Mouse (Mus musculus) urinary bladder, postnatal 14 days (tissue): ENCODE measurements around the gene Atf7ip2.
"Not testable (repeated sequence)": the region's sequence is repeated elsewhere in the genome, so short reads cannot be mapped to it uniquely, and the experiment has no call there.

Experiments
- DNase-seq: peaks from one replicate; pipeline ENCODE4 v3.0.0; 2021; ENCODE audit warnings: low spot score

The Atf7ip2 gene

DNA sequence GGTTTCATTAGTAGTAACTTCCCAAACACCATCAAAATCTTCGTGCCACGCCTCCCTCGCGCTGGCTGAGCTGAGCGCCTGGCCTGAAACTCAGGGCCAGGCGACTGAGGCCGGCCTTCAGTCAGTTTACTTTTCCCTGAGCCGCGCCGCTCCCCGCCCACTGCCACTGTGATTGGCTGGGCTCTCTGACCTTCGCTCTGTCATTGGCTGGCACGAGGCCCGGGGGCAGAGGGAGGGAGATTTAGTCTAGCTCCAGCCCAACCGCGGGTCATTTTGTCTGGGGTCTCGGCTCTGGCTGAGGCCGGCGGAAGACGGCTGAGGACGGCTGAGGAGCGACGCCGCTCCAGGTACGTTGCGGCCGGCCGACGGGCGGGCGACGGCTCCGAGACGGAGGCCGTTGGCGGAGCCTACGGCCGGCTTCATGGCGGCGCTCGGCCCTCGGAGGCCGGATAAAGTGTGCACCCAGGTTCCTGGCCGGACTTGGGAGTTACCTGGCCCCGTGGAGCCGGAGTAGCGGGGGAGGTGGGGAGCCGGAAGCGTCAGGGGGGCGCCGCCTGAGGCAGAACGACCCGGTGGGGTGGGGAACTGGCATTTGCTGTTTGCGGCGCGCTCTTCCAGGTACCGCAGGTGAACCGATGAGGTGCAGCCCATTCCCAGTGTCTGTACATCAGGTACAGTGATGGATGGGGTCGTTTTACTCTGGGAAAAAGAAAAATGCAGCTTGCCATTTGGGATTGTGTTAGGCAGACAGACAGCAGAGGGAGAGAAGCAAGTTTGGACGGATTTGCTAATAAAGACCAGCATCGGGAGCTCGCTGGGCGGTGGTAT, at the start of gene Atf7ip2:
TSS of gene Atf7ip2 (plus strand) at position 34 of the 828 bp plus-strand sequence.
- peak; percentile 91 for DNase-seq

DNA sequence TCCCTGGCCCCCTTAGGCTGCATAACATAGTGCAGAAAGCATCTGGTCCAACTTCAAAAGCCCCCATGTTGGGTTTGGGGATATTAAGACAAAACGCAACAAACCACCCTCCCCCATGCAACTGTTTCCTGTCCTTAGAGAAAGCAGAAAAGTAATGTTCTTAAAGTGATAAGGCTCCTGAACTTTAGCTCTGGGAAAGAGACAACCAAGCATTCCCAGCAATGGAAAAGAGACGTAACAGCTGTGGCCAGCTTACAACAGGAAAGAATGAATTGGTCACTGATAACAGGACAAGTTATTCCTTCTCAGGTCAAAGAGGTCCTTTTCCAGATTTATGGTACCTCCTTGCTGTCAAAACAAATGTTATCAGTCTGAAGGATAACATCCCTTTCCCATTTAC, 49.3 kb upstream of the Atf7ip2 start:
- no peak for DNase-seq

DNA sequence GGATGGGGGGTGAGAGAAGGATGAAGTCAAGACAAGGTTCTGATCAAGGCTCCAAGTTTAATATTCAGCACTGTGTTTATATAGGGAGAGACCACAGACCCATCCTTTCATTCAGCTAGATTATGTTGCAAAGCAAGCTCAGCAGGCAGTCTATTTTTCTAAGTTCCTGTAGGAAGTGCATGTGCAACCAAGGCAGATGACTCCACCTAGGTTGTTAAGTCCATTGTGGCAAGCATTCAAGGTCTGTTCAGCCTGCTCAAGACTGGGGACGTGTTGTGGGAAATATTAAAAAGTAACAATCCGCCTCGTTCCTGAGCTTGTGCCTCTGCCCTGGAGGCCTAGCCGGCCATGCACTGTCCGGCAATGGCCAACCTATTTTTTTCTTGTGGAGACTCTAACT, 45.1 kb upstream of the Atf7ip2 start:
- DNase-seq = no peak

- no peak for DNase-seq
Observed at GRCm38 (mm10) chr16:10169123-10169905, 23.2 kb upstream of the Atf7ip2 start.

DNA sequence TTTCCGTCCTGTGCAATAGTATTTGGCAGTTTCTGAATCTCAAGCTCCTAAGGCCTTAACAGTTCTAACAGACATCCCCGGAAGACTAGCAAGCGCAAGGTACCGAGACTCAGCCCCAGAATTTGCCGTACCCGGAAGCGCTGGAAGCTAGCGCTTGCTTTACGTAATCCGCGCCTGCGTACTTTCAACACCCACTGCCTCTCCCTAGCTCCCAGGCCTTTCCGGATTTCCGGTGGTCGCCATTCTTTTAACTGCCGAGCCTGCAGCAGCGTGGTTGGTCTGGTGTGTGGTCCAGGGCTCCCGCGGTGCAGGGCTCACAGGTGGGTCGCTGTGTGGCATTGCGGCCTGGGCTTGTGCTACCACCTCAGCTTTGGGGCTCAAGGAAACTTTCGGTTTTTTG, 22.5 kb upstream of the Atf7ip2 start, which contains the start of gene Rpl39l:
TSS of gene Rpl39l (plus strand) at position 222 of the 400 bp plus-strand sequence.
- no peak for DNase-seq

GRCm38 (mm10) chr16:10171276-10171675, 21.2 kb upstream of the Atf7ip2 start:
- no peak for DNase-seq

- DNase-seq = no peak
Observed at GRCm38 (mm10) chr16:10172179-10172820, 20.2 kb upstream of the Atf7ip2 start.

- not testable (repeated sequence) for DNase-seq
Observed at GRCm38 (mm10) chr16:10187461-10187860, 5.1 kb upstream of the Atf7ip2 start.

- no peak for DNase-seq
Observed at GRCm38 (mm10) chr16:10208777-10209176, 16.3 kb downstream of the Atf7ip2 start.

DNA sequence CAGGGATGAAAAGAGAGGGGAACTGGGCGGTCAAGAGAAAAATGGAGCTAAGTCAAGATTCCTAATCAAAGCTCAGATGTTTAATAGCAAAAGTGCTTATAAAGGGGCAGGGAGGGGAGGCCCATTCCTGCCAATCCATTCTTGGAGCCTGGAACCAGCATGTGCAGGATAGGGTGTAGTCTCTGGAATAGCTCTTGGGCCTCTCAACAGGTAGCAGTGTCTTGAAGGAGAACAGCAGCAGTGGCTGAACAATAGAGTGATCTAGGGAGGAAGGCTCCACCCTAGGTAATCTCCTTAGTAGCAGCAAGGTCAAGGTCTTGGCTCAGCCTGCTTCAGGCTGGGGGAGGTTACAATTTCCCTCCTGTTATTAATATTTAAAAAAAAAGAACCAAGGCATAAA, 23.9 kb downstream of the Atf7ip2 start:
- DNase-seq = not testable (repeated sequence)

DNA sequence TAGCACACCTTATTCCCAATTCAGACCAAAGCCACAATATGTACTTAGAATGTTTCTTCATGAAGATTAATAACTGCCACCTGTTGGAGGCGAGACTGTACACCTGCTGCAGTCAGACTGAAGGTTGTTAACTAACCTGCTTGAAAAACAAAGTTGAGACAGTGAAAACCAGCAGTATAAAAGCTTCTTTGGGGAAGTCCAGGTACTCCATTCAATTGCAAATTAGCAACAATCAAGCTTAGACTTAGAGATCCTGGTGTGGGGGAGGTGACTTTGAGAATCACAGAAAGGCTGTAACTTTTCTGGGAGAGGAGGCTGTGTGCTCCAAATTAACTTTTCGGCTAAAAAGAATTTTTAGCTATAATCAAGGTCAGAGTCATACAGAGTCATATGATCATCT, 24.5 kb downstream of the Atf7ip2 start:
- DNase-seq = not testable (repeated sequence)

- DNase-seq = no peak
Observed at GRCm38 (mm10) chr16:10227361-10227760, 34.8 kb downstream of the Atf7ip2 start.

DNA sequence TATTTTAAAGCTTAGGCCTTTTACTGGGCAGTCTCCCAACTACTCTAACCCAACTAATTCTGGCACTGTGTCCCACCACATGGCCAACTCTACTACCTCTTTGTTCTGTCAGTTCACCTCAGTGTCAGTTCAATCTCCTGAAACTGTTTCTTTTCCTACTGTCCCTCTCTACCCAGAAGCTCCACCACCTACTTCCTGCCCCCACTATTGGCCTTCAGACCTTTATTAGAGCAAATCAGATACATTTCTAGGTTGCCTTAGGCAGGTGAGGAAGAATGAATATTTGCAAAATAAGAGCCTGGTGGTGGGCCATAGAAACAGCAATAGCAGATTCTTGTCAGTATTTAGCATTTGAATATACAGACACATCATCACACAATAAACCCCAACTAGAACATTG, 44.1 kb downstream of the Atf7ip2 start:
- DNase-seq = no peak

DNA sequence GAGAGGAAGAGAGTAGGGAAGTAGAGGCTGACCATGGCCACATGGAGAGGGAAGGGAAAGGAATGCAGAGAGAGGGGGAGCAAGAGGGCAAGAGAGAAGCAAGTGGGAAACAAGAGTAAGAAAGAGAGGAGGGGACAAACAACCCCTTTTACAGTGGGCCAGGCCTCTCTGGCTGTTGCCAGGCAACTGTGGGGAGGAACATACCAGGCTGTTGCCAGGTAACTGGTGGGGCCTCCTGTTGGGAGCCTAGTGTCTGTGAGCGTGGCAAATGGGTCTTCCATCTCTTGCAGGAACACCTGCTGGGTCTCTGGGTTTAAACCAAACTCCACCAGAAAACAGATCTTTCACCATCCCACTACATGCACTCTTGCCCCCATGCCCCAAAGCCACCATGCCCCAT, 61.5 kb downstream of the Atf7ip2 start:
- DNase-seq = no peak

DNA sequence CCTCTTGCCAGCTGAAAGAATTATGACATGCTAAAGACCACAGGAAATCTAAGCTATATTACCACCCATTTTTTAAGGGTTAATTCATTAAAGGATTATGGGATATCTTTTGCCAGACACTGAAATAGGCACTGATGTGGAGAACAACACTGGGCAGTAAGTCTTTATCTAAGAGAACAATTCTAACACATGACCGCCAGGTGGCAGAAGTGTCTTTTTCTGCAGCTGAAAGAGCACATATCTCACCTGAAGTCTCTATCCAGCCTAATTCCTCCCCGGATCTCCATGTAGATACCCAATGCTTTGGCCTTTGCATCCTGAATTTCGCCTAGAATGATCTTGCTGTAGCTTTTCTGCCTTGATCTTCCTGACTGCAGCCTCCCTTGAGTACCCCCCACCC, 79.7 kb downstream of the Atf7ip2 start:
- peak; percentile 72 for DNase-seq

DNA sequence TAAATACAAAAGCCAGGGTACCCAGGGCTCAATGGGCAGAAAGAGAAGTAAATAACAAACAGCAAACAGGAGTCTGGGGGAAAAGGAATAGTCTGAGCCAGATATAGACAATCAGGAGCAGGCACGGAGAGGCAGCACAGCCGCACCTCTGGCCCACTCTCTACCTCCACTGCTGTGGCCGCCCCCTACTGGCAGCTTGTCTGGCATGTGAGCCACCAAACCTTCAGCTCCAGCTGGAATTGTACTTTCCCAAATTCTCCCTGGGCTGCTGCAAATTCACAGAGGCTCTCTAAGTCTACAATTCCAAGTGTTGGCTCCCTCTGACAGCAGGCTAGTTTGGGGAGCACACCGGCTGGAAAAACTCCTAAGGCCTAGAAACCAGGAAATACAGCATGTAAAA, 82.0 kb downstream of the Atf7ip2 start:
- no peak for DNase-seq

- not testable (repeated sequence) for DNase-seq
Observed at GRCm38 (mm10) chr16:10276778-10277177, 84.3 kb downstream of the Atf7ip2 start.

DNA sequence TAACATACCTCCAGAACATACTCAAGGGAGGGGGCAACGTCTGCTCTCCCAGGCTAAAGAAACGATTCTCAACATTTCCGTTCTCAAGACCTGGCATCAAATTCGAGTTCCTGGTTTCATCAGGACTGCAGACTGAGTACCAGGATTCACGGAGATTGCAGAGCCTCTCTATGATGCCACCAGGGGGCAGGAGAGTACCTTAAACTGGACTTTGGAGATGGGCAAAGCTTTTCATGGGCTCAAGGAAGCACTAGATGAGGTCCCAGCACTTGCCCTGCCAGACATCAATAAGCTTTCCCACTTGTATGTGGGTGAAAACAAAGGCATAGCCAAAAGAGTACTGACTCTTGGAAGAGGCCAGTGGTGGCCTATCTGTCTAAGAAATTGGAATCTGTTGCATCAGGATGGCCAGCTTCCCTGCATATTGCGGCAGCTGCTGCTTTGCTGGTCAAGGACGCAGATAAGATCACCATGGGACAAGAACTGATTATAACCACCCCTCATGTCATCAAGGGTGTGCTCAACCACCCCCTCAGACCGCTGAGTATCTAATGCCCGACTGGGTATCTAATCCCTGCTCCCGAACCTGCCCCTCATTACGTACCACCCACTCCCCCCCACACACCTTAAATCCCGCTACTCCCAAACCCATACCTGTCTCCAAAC, 87.9 kb downstream of the Atf7ip2 start:
- peak; percentile 89 for DNase-seq

DNA sequence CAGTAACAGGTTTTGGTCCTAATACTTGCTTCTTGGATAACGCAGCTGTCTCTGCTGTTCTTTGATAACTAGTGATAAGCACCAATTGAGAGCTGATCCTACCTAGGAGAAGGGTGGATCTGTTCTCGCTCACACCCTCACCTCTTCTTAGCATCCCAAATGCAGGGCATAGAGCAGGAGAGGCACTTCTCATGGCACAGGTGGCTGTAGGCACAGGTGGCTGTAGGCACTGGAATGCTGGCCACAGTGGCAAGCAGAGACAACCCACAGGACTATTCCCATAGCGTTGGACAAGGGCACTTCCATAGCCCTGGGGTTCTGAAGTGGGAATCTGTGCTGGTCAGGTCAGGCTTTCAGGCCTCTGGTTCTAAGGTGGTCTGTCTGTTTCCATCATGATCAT, 89.4 kb downstream of the Atf7ip2 start:
- no peak for DNase-seq

DNA sequence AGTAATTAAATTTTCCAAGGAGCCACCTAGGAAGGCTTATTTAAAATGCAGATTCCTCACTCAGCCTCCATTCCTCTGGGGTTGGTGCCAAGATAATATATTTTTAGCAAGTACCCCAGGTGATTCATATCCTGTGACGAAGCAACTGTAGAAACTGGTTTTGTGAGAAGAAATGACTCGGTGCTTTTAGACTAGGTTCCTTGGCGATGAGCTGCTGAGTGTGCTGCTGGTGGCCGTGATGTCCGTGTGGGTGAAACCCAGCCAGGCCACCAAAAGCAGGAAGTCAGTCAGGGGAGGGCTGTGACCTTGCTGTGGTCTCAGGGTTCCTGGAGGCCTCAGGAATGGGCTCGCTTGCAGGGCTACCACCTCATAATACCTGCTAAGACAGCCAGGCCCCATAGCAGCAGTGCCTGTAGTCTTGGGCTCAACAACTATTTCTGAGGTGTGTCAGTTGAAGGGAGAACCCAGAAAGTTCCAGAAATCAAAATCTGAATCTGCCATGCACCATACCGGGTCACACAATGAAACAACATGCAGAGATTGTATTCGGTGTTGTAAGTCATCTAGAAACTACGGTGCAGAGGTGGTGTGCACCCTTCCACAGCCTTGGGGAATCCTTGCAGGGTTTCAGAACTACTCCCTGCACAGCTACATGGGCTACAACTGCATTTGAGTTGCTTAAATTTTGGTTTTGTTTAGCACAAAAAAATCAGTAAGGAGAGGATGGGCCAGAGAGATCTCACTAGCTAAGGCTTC, 94.2 kb downstream of the Atf7ip2 start:
- peak; percentile 38 for DNase-seq

- no peak for DNase-seq
Observed at GRCm38 (mm10) chr16:10288115-10288514, 95.6 kb downstream of the Atf7ip2 start.
